Comparison of ENCODE assay signal across 8 mouse cellular contexts in genomic region chr13:23430734-23431133, GRCm38 (mm10). TPM values are rescaled to one million over a fixed set of nuclear protein-coding genes. Genes with fewer than 3 reads are reported as not detected.
DNase-seq lines count a peak whose midpoint lies in the region; ATAC-seq lines count a peak whose summit lies in the region.

No protein-coding gene starts in this region.

- H3K4me2 ChIP-seq in hindbrain, embryonic 11.5 days (replicated peaks; ENCODE audit: low read depth, low read length), result peak overlapping the region; percentile 60

- H3K27me3 ChIP-seq in hindbrain, embryonic 11.5 days (ENCODE audit: control insufficient read depth, insufficient read depth, low read length), result no peaks in the 10 kb centered on the region

- H3K27ac ChIP-seq in hindbrain, embryonic 11.5 days (ENCODE audit: low read depth, low read length), result peak overlapping the region; percentile 81

- ATAC-seq in hindbrain, embryonic 11.5 days (ENCODE audit: low FRiP score), result peak; percentile 73

- no peaks in the 10 kb centered on the region for H3K4me1 ChIP-seq in hindbrain, embryonic 11.5 days (replicated peaks; ENCODE audit: control insufficient read depth, insufficient read depth, low read length)

- no peaks in the 10 kb centered on the region for H3K9me3 ChIP-seq in hindbrain, embryonic 11.5 days (ENCODE audit: control insufficient read depth, low read length)

- H3K4me3 ChIP-seq in hindbrain, embryonic 11.5 days (ENCODE audit: low read depth, low read length), result peak overlapping the region; percentile 44

- peak overlapping the region; percentile 55 for H3K9ac ChIP-seq in hindbrain, embryonic 11.5 days (ENCODE audit: low read depth, low read length)

- peak; percentile 85 for DNase-seq in Muller cell, postnatal 12 days (ENCODE audit: inconsistent ontology term)
- peak; percentile 82 for DNase-seq in cerebellum, adult 9-11 months
- DNase-seq in frontal cortex, adult 2 months (ENCODE audit: extremely low spot score in 1 of 2, low spot score in 1 of 2), result peak; percentile 69 to 86
- DNase-seq in hindbrain, embryonic 11.5 days (ENCODE audit: low spot score), result peak; percentile 83
- peak; percentile 76 to 82 for DNase-seq in layer of hippocampus, postnatal 10 days (ENCODE audit: low spot score in 2 of 2)
- DNase-seq in lung, postnatal 14 days, result peak; percentile 83
- peak; percentile 78 for DNase-seq in ovary, postnatal 36 days (ENCODE audit: low spot score)
- peak; percentile 58 for DNase-seq in urinary bladder, postnatal 25 days (ENCODE audit: low spot score)

- under 1% methylated on average over 17 of the region's 17 CpGs for WGBS in hindbrain, embryonic 11.5 days

- no peaks in the 10 kb centered on the region for H3K36me3 ChIP-seq in hindbrain, embryonic 11.5 days (ENCODE audit: control insufficient read depth, insufficient read depth, low read length)

RNA-seq across cellular contexts. Expression of gene Abt1, which starts 7.1 kb away (rescaled TPM):
- polyA plus RNA-seq in frontal cortex, adult 2 months (2012; rRNA removed), result 7.6 TPM in 2 replicates
- polyA plus RNA-seq in hindbrain, embryonic 11.5 days (2014; fragmentation: Nextera tagmentation; extraction: Ambion mirVana), result 12.1 and 13.4 TPM in 2 replicates
- total RNA-seq in layer of hippocampus, postnatal 10 days (2021), result 1 to 10 TPM; 7.0 to 7.5 TPM

RNA-seq across cellular contexts. Expression of gene Btn1a1, which starts 35.0 kb away (rescaled TPM):
- 0.06 and 0.13 TPM in 2 replicates for polyA plus RNA-seq in frontal cortex, adult 2 months (2012; rRNA removed)
- polyA plus RNA-seq in hindbrain, embryonic 11.5 days (2014; fragmentation: Nextera tagmentation; extraction: Ambion mirVana), result not detected in 2 replicates
- total RNA-seq in layer of hippocampus, postnatal 10 days (2021), result not detected

RNA-seq across cellular contexts. Expression of gene Btn2a2, which starts 57.9 kb away (rescaled TPM):
- 0.38 and 0.46 TPM in 2 replicates for polyA plus RNA-seq in frontal cortex, adult 2 months (2012; rRNA removed)
- 0.15 and 0.18 TPM in 2 replicates for polyA plus RNA-seq in hindbrain, embryonic 11.5 days (2014; fragmentation: Nextera tagmentation; extraction: Ambion mirVana)
- under 1 TPM; 0.53 to 0.58 TPM for total RNA-seq in layer of hippocampus, postnatal 10 days (2021)

Comparison
In these comparisons a context has a peak if more than half of its experiments do, and no peak if none do; other contexts are left out.
1. Peak in every context shown above with its lines: DNase-seq, ATAC-seq, H3K4me3 ChIP-seq and H3K27ac ChIP-seq.